Mouse (Mus musculus): ENCODE data around the gene Tmco1.

Gene Tmco1

DNA sequence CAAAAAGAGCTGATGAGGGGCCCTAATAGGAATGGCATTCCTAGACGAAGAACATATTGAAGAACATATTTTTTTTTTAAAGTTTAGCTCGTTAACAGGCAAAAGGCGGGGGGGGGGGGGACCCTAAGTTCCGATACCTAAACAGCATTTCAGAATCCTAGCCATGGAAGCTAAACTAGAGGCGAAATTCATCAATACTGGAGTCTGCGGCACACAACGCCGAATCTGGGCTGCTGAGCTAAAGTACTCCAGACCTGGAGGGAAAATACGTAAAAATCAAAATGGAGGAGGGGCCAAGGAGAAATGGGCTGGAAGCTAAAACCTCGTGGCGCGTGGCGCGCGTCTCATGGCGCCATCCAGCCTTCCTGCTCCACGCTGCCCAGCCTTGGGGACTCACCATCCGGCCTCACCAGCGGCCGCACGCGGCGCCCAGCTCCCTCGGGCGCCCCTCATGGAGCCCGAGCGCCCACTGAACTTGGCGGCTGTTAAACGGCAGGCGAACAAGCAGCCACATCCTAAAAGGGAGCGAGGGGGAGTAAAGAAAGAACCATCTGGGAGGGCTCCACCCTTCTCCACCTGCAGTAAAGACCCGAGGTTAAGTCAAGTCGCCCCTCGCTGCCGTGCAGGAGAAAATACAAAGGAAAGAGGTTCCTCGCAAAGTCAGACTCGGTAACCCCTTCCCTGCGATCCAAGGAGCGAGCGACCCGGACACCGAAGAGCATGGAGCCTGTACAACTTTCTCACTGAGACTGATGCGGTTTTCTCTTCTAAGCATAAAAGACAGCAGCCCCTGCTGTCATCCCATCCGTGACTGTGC, 24.5 kb upstream of the Tmco1 start:
- peak; percentile 57 to 65 for DNase-seq (ENCODE audit: low spot score in 2 of 2)

GRCm38 (mm10) chr1:167284258-167284836, 23.8 kb upstream of the Tmco1 start:
- DNase-seq (ENCODE audit: low spot score in 2 of 2), result peak in 1 of 2 experiments; percentile 62

- peak; percentile 79 to 84 for DNase-seq (ENCODE audit: low spot score in 2 of 2)
Observed at GRCm38 (mm10) chr1:167284837-167285319, 23.3 kb upstream of the Tmco1 start.

GRCm38 (mm10) chr1:167285320-167285355, 23.0 kb upstream of the Tmco1 start, which contains the start of gene Uck2:
TSS of gene Uck2 (minus strand) at chr1:167285320.
- no peak for DNase-seq (ENCODE audit: low spot score in 2 of 2)

- no peak for DNase-seq (ENCODE audit: low spot score in 2 of 2)
Observed at GRCm38 (mm10) chr1:167285356-167285755, 22.8 kb upstream of the Tmco1 start.

DNA sequence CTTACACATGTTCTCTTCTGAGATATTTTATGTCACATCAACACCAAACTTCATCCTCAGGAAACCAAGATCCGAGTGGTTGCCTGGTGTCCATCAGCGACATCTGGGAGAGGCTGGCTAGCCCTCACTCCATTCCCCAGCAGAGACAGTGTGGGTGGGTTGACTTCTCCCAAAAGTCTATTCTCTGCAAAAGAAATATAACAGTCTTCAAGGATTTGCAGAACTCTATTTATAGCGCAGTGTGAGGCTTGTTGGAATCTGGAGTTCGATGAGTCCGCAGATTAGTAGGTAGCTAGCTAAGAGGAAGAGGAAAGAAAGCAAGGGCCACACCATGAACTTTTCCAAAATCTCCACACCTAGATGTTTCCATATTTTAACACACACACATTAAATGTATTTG, 21.0 kb upstream of the Tmco1 start:
- DNase-seq (ENCODE audit: low spot score in 2 of 2), result peak in 1 of 2 experiments; percentile 35

DNA sequence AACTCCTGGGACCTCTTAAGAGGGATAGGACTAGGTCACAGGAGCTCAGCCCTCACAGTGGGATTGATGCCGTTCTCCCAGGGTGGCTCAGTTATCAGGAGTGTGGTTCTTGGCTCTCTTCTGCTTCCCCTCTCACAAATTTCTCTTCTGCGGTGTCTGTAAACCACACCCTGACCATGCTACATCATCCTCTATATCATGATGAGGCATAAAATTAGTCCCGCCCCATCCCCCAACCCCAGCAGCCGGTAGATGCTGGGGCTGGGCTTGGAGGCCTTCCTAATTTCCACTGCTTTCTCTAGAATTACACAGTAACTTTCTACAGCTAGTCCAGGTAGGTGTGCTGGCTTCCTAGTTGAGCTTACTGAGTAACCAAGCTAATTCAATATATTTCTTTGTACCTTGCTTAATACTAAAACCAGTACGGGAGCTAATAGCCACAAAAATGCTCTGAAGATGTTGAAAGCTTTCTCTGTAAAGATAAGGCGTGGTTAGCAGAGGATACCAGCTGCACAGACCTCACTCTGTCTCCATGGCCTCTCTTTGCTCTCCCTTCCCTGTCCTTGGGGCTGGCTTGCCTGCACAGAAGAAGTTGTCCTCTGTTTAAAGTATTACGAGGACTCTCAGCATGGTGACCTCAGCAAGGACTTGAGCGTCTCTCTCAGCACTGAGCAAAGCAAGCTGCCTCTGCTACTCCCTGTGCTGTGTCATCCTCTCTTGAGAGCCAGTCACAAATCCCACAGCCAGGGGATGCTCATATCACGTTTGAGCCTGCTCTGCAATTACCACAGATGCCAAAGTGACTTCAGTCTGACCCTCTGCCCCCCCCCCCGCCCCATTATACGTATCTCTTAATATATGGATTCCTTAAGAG, 19.3 kb upstream of the Tmco1 start:
- no peak for DNase-seq (ENCODE audit: low spot score in 2 of 2)

GRCm38 (mm10) chr1:167289567-167290262, 18.5 kb upstream of the Tmco1 start:
- DNase-seq (ENCODE audit: low spot score in 2 of 2), result no peak

- DNase-seq (ENCODE audit: low spot score in 2 of 2), result no peak
Observed at GRCm38 (mm10) chr1:167290263-167290592, 17.9 kb upstream of the Tmco1 start.

- DNase-seq (ENCODE audit: low spot score in 2 of 2), result no peak
Observed at GRCm38 (mm10) chr1:167291610-167292009, 16.6 kb upstream of the Tmco1 start.

- DNase-seq (ENCODE audit: low spot score in 2 of 2), result no peak
Observed at GRCm38 (mm10) chr1:167292447-167292846, 15.7 kb upstream of the Tmco1 start.

DNA sequence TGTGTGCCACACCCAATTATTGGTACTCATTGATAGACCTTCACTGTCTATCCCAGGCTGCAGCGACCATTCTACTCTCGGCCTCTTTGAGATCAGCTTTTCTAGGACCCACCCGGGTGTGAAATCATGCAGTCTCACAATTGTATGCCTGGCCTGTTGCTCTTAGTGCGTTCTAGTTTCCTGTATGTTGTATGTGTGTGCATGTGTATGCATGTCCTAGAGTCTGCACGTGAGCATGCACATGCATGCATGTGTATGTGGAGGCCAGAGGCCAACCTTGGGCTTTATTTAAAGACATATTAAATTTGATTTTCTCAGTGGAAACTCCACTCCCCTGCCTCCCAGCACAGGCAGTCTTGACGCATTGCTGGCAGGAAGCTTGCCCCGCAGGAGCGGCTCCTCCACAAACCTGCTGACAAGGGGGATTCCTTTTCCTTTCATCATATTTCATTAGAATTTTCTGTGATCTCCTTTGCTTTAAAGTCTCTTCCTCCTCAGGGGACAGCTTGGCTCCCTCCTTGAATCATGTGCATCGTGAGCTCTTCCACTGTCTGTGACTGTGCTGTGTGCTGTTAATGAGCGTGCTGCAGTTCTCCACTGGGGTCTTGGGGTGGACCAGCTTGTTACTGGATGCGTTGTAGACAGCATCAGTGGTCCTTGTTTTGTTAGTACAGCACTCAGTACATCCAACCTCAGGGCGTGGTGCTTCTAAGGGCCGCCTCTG, 12.3 kb upstream of the Tmco1 start:
- no peak for DNase-seq (ENCODE audit: low spot score in 2 of 2)

DNA sequence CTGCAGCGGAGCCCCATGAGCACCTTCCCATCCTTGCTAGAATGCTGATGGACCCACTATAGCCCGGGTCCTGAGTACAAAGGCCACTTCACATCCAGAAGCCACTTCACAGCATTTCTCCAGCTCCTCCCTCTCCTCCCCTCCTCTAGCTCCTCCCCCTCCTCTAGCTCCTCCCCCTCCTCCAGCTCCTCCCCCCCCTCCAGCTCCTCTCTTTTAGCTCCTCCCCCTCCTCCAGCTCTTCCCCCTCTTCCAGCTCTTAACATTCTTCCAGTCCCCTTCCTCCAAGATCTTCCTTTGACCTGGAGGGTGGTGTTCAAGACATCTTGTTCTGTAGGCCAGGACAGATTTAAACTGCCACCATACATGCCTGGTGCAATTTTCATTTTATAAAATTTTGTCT, 8.1 kb upstream of the Tmco1 start:
- DNase-seq (ENCODE audit: low spot score in 2 of 2), result no peak

- DNase-seq (ENCODE audit: low spot score in 2 of 2), result no peak
Observed at GRCm38 (mm10) chr1:167305501-167306137, 2.6 kb upstream of the Tmco1 start.

GRCm38 (mm10) chr1:167306451-167307240, 1.5 kb upstream of the Tmco1 start:
- peak in 1 of 2 experiments; percentile 43 for DNase-seq (ENCODE audit: low spot score in 2 of 2)

DNA sequence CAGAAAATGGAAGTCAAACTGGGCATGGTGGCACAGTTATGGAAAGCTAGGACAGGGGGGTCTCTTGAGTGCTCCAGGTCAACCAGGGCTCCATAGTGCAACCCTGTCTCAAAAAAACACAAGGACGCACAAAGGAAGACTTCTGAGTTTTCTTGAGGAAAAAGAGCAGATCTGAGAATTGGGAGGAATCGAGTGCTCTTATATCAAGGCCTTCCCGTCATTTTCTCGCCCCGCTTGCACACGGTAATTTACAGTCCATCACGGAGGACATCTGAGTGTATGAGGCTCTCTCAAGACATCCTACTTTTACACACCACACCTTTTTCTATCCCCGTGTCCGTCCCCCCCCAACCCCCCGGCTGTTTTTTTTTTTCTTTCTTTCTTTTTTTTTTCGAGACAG, 504 bp upstream of the Tmco1 start:
- no peak for DNase-seq (ENCODE audit: low spot score in 2 of 2)

DNA sequence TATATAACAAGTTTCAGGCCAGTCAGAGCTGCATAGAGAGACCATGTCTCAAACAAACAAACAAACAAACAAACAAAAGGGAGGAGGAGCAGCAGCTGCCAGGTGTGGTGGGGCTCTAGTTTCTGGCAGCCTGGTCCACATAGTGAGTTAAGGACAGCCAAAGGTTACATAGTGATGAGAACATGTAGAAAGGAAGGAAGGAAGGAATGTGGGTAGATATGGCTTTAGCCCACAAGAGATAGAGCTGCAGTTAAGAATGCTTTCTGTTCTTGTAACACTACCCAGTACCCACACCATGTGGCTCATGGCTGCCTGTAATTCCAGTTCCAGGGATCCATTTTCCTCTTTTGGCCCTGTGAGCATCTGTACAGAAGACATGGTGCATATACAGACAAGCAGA, 4.2 kb downstream of the Tmco1 start:
- no peak for DNase-seq (ENCODE audit: low spot score in 2 of 2)

GRCm38 (mm10) chr1:167313220-167313619, 5.0 kb downstream of the Tmco1 start:
- no peak for DNase-seq (ENCODE audit: low spot score in 2 of 2)

DNA sequence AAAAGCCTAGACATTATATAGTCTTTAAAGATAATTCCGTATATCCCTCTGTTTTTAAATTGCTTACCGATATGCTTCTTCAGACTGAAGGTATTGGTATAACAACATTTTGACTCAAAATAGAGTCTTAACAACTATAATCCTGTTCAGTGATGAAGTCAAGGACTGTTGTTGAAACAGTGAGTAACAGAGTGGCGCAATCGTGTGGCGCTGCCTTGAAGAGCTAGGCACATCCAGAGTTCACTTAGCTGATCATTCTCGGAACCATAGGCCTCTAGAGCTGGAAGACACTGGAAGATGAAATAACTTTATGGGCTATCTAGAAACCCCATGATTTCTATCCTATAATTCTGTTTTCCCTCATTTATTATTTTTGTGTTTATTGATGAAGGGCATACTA, 13.5 kb downstream of the Tmco1 start:
- DNase-seq (ENCODE audit: low spot score in 2 of 2), result no peak

- no peak for DNase-seq (ENCODE audit: low spot score in 2 of 2)
Observed at GRCm38 (mm10) chr1:167328776-167329175, 20.6 kb downstream of the Tmco1 start.
